Mouse (Mus musculus) midbrain, embryonic 11.5 days (tissue): ENCODE results near the gene Fbxw9. TPM values are rescaled to one million over a fixed set of nuclear protein-coding genes. Genes with fewer than 3 reads are reported as not detected.

ENCODE experiments used
- ATAC-seq: fragments of 200-750 bp; cut with Nextera tagmentation; 2 replicates; pipeline ENCODE4 v1.8.0; 2017; ENCODE audit warnings: moderate TSS enrichment, moderate library complexity; ENCODE audit not compliant: low FRiP score
- DNase-seq: peaks from one replicate; pipeline ENCODE4 v3.0.0; 2015; ENCODE audit warnings: low spot score; ENCODE audit errors: missing footprints
- H3K27ac ChIP-seq: fragments of 300-500 bp; sonication (generic); 2 replicates; pipeline ENCODE4 v1.5.1; 2014; ENCODE audit warnings: low read depth, low read length
- H3K27me3 ChIP-seq: fragments of 300-500 bp; sonication (generic); 2 replicates; pipeline ENCODE4 v1.6.1; 2014; ENCODE audit warnings: mild to moderate bottlenecking, low read length, moderate library complexity, mixed read lengths; ENCODE audit not compliant: control insufficient read depth, insufficient read depth
- H3K36me3 ChIP-seq: fragments of 300-500 bp; sonication (generic); 2 replicates; pipeline ENCODE4 v1.6.1; 2014; ENCODE audit warnings: mild to moderate bottlenecking, low read length, moderate library complexity, mixed read lengths; ENCODE audit not compliant: control insufficient read depth, insufficient read depth
- H3K4me1 ChIP-seq: fragments of 300-500 bp; sonication (generic); 2 replicates; pipeline ENCODE4 v1.6.1; 2014; ENCODE audit warnings: low read length; ENCODE audit not compliant: control insufficient read depth, insufficient read depth
- H3K4me2 ChIP-seq: fragments of 300-500 bp; sonication (generic); 2 replicates; pipeline ENCODE4 v1.6.1; 2014; ENCODE audit warnings: mild to moderate bottlenecking, moderate library complexity
- H3K4me3 ChIP-seq: fragments of 300-500 bp; sonication (generic); 2 replicates; pipeline ENCODE4 v1.5.1; 2014; ENCODE audit warnings: low read depth, low read length
- H3K9ac ChIP-seq: fragments of 300-500 bp; sonication (generic); 2 replicates; pipeline ENCODE4 v1.6.1; 2014; ENCODE audit warnings: low read length
- H3K9me3 ChIP-seq: fragments of 300-500 bp; sonication (generic); 2 replicates; pipeline ENCODE4 v1.6.1; 2016; ENCODE audit warnings: low read length; ENCODE audit not compliant: control insufficient read depth
- WGBS: fragments of 180-500 bp; shearing (Covaris S2); extraction: QIAGEN DNeasy Blood & Tissue Kit; methylation state at CpG from one replicate; pipeline ENCODE4 v1.1.7; 2014; 5-methylcytosine and 5-hydroxymethylcytosine counted together
- polyA plus RNA-seq: library from polyadenylated mRNA; unstranded; fragments of >200 nt; fragmentation: Nextera tagmentation; extraction: Ambion mirVana; gene quantifications from 2 replicates; pipeline ENCODE4 v1.2.1, GENCODE M21; 2014

Gene Fbxw9
- polyA plus RNA-seq, 1 experiment from 2014 or later, result 22.4 TPM

- peaks cover 14% of the 10 kb centered on the region for H3K36me3 ChIP-seq
These were observed 34.5 kb upstream of the Fbxw9 start, which contains the start of gene Asna1 for GRCm38 (mm10) chr8:85025098-85025932. Asna1 (minus strand) TSS chr8:85025281.

DNA sequence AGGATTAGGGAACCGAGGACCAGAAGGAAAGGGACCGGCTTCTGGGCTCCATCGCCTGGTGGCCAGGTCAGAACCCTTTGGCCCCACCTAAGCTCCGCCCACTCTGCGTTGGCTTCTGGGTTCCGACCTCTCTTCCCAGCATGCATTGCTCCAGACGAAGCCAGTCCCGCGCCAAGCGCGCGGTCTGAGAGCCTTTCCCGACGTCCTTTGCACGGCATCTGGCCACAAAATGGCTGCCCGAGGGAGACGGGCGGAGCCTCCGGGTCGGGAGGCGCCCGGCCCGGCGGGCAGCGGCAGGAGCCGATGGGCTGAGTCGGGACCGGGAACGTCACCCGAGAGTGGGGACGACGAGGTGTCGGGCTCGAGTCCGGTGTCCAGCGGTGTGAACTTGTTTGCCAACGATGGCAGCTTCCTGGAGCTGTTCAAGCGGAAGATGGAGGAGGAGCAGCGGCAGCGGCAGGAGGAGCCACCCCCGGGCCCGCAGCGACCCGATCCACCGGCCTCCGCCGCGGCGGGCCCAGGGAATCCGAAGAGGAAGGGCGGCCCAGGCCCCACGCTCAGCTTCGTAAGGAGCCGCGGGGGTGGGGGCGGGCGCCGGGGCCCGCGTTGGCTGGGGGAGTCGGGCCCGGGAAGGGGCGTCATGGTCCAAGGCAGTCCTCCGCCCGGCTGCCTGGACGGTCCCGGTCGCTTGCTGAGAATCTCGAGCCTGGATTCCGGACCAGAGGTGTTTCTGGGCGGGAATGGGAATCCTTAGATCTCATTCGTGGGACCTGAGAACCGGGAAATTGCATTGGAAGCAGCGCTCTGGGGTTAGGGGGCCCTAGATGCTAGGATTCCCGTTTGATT is 33.0 kb upstream of the Fbxw9 start, which contains the start of gene Trir:
TSS of gene Trir (plus strand) at position 154 of the 846 bp plus-strand sequence.
- DNase-seq, result peak; percentile 99
- H3K27me3 ChIP-seq, result no peaks in the 10 kb centered on the region
- H3K4me2 ChIP-seq, result peak within 1 kb of the TSS; percentile 89
- WGBS, result under 1% methylated on average over 75 of the region's 75 CpGs
- peaks cover 14% of the 10 kb centered on the region for H3K36me3 ChIP-seq
- peak; percentile 86 for ATAC-seq
- H3K9me3 ChIP-seq, result no peaks in the 10 kb centered on the region
- H3K4me1 ChIP-seq, result peaks cover 31% of the 10 kb centered on the region
- H3K27ac ChIP-seq, result peak within 1 kb of the TSS; percentile 77
- peak within 1 kb of the TSS; percentile 99 for H3K9ac ChIP-seq
- peak within 1 kb of the TSS; percentile 87 for H3K4me3 ChIP-seq

More at GRCm38 (mm10) chr8:85025098-85025932, 34.5 kb upstream of the Fbxw9 start, which contains the start of gene Asna1:
- Histone ChIP-seq H3K9ac (peak within 1 kb of the TSS; percentile 66), H3K4me3 (peak within 1 kb of the TSS; percentile 66), H3K4me1 (peaks cover 31% of the 10 kb centered on the region), H3K27ac (0 out of 2 replicates have a peak within 1 kb of the TSS, but pooled peaks have one; percentile 52), H3K4me2 (peak within 1 kb of the TSS; percentile 89), H3K27me3 (no peaks in the 10 kb centered on the region), H3K9me3 (no peaks in the 10 kb centered on the region)
- ATAC-seq (peak; percentile 86), DNase-seq (peak; percentile 99)
- WGBS, result 7% methylated on average over 30 of the region's 30 CpGs

DNA sequence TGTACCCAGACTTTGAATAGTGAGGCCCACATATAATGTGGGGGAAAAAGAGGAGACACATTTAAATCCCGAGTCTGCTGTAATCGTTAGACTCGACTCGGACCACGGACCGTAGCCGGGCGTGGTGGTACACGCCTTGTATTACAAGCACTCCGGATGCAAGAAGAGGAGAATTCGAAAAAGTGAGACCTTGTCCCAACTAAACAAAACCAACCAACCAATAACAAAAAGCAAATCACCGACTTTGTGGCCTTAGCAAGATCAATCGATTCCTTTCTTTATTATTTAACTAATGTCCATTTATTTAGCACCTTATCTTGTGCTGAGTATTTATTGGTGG is 32.4 kb upstream of the Fbxw9 start:
- DNase-seq, result peak; percentile 88
- Histone ChIP-seq H3K27ac (no peak overlapping the region), H3K4me3 (peak overlapping the region; percentile 87), H3K4me2 (peak overlapping the region; percentile 55), H3K27me3 (no peaks in the 10 kb centered on the region), H3K9ac (peak overlapping the region; percentile 99), H3K36me3 (peaks cover 16% of the 10 kb centered on the region; the same call in 1 of the 2 replicates), H3K4me1 (peaks cover 31% of the 10 kb centered on the region), H3K9me3 (no peaks in the 10 kb centered on the region)
- WGBS, result 2% methylated on average over 13 of the region's 13 CpGs
- ATAC-seq, result no peak

GRCm38 (mm10) chr8:85027922-85028321 is 31.9 kb upstream of the Fbxw9 start:
- 36% methylated on average over 2 of the region's 2 CpGs for WGBS
- H3K27ac ChIP-seq, result no peak overlapping the region
- no peaks in the 10 kb centered on the region for H3K9me3 ChIP-seq
- H3K4me1 ChIP-seq, result peaks cover 31% of the 10 kb centered on the region
- peak overlapping the region; percentile 55 for H3K4me2 ChIP-seq
- peaks cover 15% of the 10 kb centered on the region; the same call in 1 of the 2 replicates for H3K36me3 ChIP-seq
- peak overlapping the region; percentile 87 for H3K4me3 ChIP-seq
- DNase-seq, result no peak
- H3K27me3 ChIP-seq, result no peaks in the 10 kb centered on the region
- no peak for ATAC-seq
- peak overlapping the region; percentile 99 for H3K9ac ChIP-seq

DNA sequence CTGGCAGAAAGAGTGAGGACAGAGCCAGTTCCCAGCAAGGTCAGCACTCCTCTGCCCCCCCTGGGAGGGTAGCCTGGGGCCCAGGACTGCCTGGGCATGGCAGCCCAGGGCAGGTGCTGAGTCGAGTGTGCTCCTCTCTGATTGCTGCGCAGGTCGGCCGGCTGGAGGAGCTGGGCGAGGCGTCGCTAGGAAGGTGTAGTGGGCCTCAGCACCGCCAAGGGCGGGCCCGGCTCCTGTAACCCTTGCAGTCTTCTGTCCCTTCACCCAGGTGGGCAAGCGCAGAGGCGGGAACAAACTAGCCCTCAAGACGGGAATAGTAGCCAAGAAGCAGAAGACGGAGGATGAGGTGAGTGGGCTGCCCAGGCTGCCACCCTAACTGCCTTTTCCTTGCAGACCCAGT is 30.6 kb upstream of the Fbxw9 start:
- no peak overlapping the region for H3K27ac ChIP-seq
- H3K9me3 ChIP-seq, result no peaks in the 10 kb centered on the region
- peaks cover 28% of the 10 kb centered on the region for H3K4me1 ChIP-seq
- DNase-seq (no peak), ATAC-seq (no peak)
- 91% methylated on average over 14 of the region's 14 CpGs for WGBS
- peaks cover 10% of the 10 kb centered on the region; the same call in 1 of the 2 replicates for H3K36me3 ChIP-seq
- H3K4me3 ChIP-seq, result no peak overlapping the region
- H3K4me2 ChIP-seq, result no peak overlapping the region
- H3K9ac ChIP-seq, result no peak overlapping the region
- H3K27me3 ChIP-seq, result no peaks in the 10 kb centered on the region

- no peak for DNase-seq
- Histone ChIP-seq H3K4me2 (no peak overlapping the region), H3K4me1 (peaks cover 27% of the 10 kb centered on the region), H3K4me3 (no peak overlapping the region), H3K27me3 (no peaks in the 10 kb centered on the region), H3K36me3 (peaks cover 10% of the 10 kb centered on the region; the same call in 1 of the 2 replicates), H3K27ac (no peak overlapping the region), H3K9ac (no peak overlapping the region), H3K9me3 (no peaks in the 10 kb centered on the region)
- 91% methylated on average over 4 of the region's 4 CpGs for WGBS
- ATAC-seq, result no peak
These were observed 27.1 kb upstream of the Fbxw9 start for GRCm38 (mm10) chr8:85032622-85033311.

GRCm38 (mm10) chr8:85033867-85034266 is 26.0 kb upstream of the Fbxw9 start:
- no peak for ATAC-seq
- no peak for DNase-seq
- Histone ChIP-seq H3K4me1 (peaks cover 22% of the 10 kb centered on the region), H3K36me3 (peaks cover 10% of the 10 kb centered on the region; the same call in 1 of the 2 replicates), H3K4me2 (no peak overlapping the region), H3K27ac (no peak overlapping the region), H3K9me3 (no peaks in the 10 kb centered on the region), H3K27me3 (no peaks in the 10 kb centered on the region), H3K9ac (no peak overlapping the region), H3K4me3 (no peak overlapping the region)
- 56% methylated on average over 1 of the region's 1 CpGs for WGBS

DNA sequence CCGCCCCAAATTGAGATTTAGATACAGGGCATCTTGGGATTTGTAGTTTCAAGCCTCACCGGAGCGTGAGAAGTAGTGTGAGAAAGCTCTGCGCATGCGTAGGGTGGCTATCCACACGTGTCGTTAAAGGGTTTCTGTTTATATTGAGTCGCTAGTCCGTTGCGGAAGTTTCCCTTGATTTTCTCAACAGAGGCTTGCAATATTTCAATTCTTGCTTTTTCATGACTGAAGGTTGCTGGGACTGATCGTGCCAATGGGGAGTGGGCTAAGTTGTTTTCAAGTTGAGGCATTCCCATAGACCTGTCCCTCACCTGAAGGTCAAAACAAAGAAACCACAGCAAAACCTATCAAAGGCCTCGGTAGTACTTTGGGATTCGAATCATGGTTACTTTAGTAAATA is 25.1 kb upstream of the Fbxw9 start:
- WGBS, result 6% methylated on average over 13 of the region's 13 CpGs
- H3K4me3 ChIP-seq, result peak overlapping the region; percentile 22
- ATAC-seq, result no peak

More for the DNA sequence above, 25.1 kb upstream of the Fbxw9 start:
- peak overlapping the region; percentile 76; the same call in 1 of the 2 replicates for H3K9ac ChIP-seq
- H3K27ac ChIP-seq, result no peak overlapping the region
- peaks cover 21% of the 10 kb centered on the region for H3K4me1 ChIP-seq
- no peaks in the 10 kb centered on the region for H3K27me3 ChIP-seq
- H3K9me3 ChIP-seq, result no peaks in the 10 kb centered on the region
- H3K36me3 ChIP-seq, result peaks cover 10% of the 10 kb centered on the region; the same call in 1 of the 2 replicates
- DNase-seq, result peak; percentile 94
- H3K4me2 ChIP-seq, result peak overlapping the region; percentile 64
